Mouse (Mus musculus) midbrain, embryonic 11.5 days (tissue): ENCODE results near the gene Pi4kb. TPM values are rescaled to one million over a fixed set of nuclear protein-coding genes. Genes with fewer than 3 reads are reported as not detected.
"Not testable (repeated sequence)": the region's sequence is repeated elsewhere in the genome, so short reads cannot be mapped to it uniquely, and the experiment has no call there.

Experiments
- ATAC-seq: fragments of 200-750 bp; cut with Nextera tagmentation; 2 replicates; pipeline ENCODE4 v1.8.0; 2017; ENCODE audit warnings: moderate TSS enrichment, moderate library complexity; ENCODE audit not compliant: low FRiP score
- DNase-seq: peaks from one replicate; pipeline ENCODE4 v3.0.0; 2015; ENCODE audit warnings: low spot score; ENCODE audit errors: missing footprints
- H3K27ac ChIP-seq: fragments of 300-500 bp; sonication (generic); 2 replicates; pipeline ENCODE4 v1.5.1; 2014; ENCODE audit warnings: low read depth, low read length
- H3K27me3 ChIP-seq: fragments of 300-500 bp; sonication (generic); 2 replicates; pipeline ENCODE4 v1.6.1; 2014; ENCODE audit warnings: mild to moderate bottlenecking, low read length, moderate library complexity, mixed read lengths; ENCODE audit not compliant: control insufficient read depth, insufficient read depth
- H3K36me3 ChIP-seq: fragments of 300-500 bp; sonication (generic); 2 replicates; pipeline ENCODE4 v1.6.1; 2014; ENCODE audit warnings: mild to moderate bottlenecking, low read length, moderate library complexity, mixed read lengths; ENCODE audit not compliant: control insufficient read depth, insufficient read depth
- H3K4me1 ChIP-seq: fragments of 300-500 bp; sonication (generic); 2 replicates; pipeline ENCODE4 v1.6.1; 2014; ENCODE audit warnings: low read length; ENCODE audit not compliant: control insufficient read depth, insufficient read depth
- H3K4me2 ChIP-seq: fragments of 300-500 bp; sonication (generic); 2 replicates; pipeline ENCODE4 v1.6.1; 2014; ENCODE audit warnings: mild to moderate bottlenecking, moderate library complexity
- H3K4me3 ChIP-seq: fragments of 300-500 bp; sonication (generic); 2 replicates; pipeline ENCODE4 v1.5.1; 2014; ENCODE audit warnings: low read depth, low read length
- H3K9ac ChIP-seq: fragments of 300-500 bp; sonication (generic); 2 replicates; pipeline ENCODE4 v1.6.1; 2014; ENCODE audit warnings: low read length
- H3K9me3 ChIP-seq: fragments of 300-500 bp; sonication (generic); 2 replicates; pipeline ENCODE4 v1.6.1; 2016; ENCODE audit warnings: low read length; ENCODE audit not compliant: control insufficient read depth
- whole genome bisulfite sequencing: fragments of 180-500 bp; shearing (Covaris S2); extraction: QIAGEN DNeasy Blood & Tissue Kit; methylation state at CpG from one replicate; pipeline ENCODE4 v1.1.7; 2014; 5-methylcytosine and 5-hydroxymethylcytosine counted together
- polyA plus RNA-seq: library from polyadenylated mRNA; unstranded; fragments of >200 nt; fragmentation: Nextera tagmentation; extraction: Ambion mirVana; gene quantifications from 2 replicates; pipeline ENCODE4 v1.2.1, GENCODE M21; 2014

Gene Pi4kb
- 20.2 and 21.2 TPM in 2 replicates for polyA plus RNA-seq

GRCm38 (mm10) chr3:94974528-94975422 is at the start of gene Pi4kb:
TSS of gene Pi4kb (plus strand) at chr3:94974731.
- H3K4me3 ChIP-seq: peak within 1 kb of the TSS; percentile 70
- H3K9ac ChIP-seq: peak within 1 kb of the TSS; percentile 75
- ATAC-seq (peak; percentile 93), DNase-seq (peak; percentile 100)
- peaks cover 11% of the 10 kb centered on the region for H3K4me1 ChIP-seq
- no peaks in the 10 kb centered on the region for H3K27me3 ChIP-seq
- no peaks in the 10 kb centered on the region for H3K36me3 ChIP-seq
- H3K9me3 ChIP-seq: no peaks in the 10 kb centered on the region
- H3K4me2 ChIP-seq: peak within 1 kb of the TSS; percentile 66
- 0% methylated on average over 56 of the region's 57 CpGs for WGBS
- peak within 1 kb of the TSS; percentile 74 for H3K27ac ChIP-seq

- H3K27ac ChIP-seq, H3K27me3 ChIP-seq, H3K4me1 ChIP-seq, H3K9ac ChIP-seq, H3K9me3 ChIP-seq, H3K4me3 ChIP-seq, DNase-seq, H3K4me2 ChIP-seq, H3K36me3 ChIP-seq, ATAC-seq: not testable (repeated sequence)
- 48% methylated on average over 4 of the region's 4 CpGs for WGBS
Observed at GRCm38 (mm10) chr3:94926301-94926736, 48.2 kb upstream of the Pi4kb start.

- not testable (repeated sequence) for H3K27ac ChIP-seq, H3K4me1 ChIP-seq, H3K27me3 ChIP-seq, H3K4me3 ChIP-seq, H3K9me3 ChIP-seq, H3K9ac ChIP-seq, H3K36me3 ChIP-seq, H3K4me2 ChIP-seq, ATAC-seq, DNase-seq
- 82% methylated on average over 4 of the region's 4 CpGs for WGBS
Observed at GRCm38 (mm10) chr3:94928979-94929378, 45.6 kb upstream of the Pi4kb start.

- not testable (repeated sequence) for H3K36me3 ChIP-seq, H3K4me2 ChIP-seq, H3K9ac ChIP-seq, H3K27ac ChIP-seq, H3K4me3 ChIP-seq, H3K9me3 ChIP-seq, H3K4me1 ChIP-seq, H3K27me3 ChIP-seq, ATAC-seq
- peak; percentile 72 for DNase-seq
- WGBS: 49% methylated on average over 7 of the region's 7 CpGs
Observed at GRCm38 (mm10) chr3:94930386-94931266, 43.9 kb upstream of the Pi4kb start.

- H3K9ac ChIP-seq, H3K27me3 ChIP-seq, H3K27ac ChIP-seq, H3K36me3 ChIP-seq, H3K4me1 ChIP-seq, H3K4me3 ChIP-seq, ATAC-seq, H3K9me3 ChIP-seq, H3K4me2 ChIP-seq: not testable (repeated sequence)
- peak; percentile 76 for DNase-seq
- 79% methylated on average over 10 of the region's 10 CpGs for WGBS
Observed at GRCm38 (mm10) chr3:94931427-94932082, 43.0 kb upstream of the Pi4kb start.

- H3K36me3 ChIP-seq, H3K27me3 ChIP-seq, H3K4me1 ChIP-seq, H3K9me3 ChIP-seq, H3K4me3 ChIP-seq, H3K9ac ChIP-seq, ATAC-seq, H3K4me2 ChIP-seq, H3K27ac ChIP-seq: not testable (repeated sequence)
- peak; percentile 80 for DNase-seq
- 70% methylated on average over 2 of the region's 2 CpGs for WGBS
Observed at GRCm38 (mm10) chr3:94932279-94932678, 42.3 kb upstream of the Pi4kb start.

- 42% methylated on average over 16 of the region's 16 CpGs for WGBS
- H3K9ac ChIP-seq: no peak within 1 kb of the TSS
Observed at GRCm38 (mm10) chr3:94932809-94933564, 41.5 kb upstream of the Pi4kb start, which contains the start of gene Selenbp1. TSS of gene Selenbp1 (plus strand) at chr3:94933056.

GRCm38 (mm10) chr3:94933604-94934003 is 40.9 kb upstream of the Pi4kb start:
- ATAC-seq, H3K4me2 ChIP-seq, H3K9me3 ChIP-seq, H3K4me1 ChIP-seq, H3K36me3 ChIP-seq, H3K4me3 ChIP-seq, H3K27ac ChIP-seq, H3K9ac ChIP-seq, H3K27me3 ChIP-seq: not testable (repeated sequence)
- DNase-seq: peak; percentile 26
- WGBS: no CpG with 5 or more reads among the region's 2 CpGs

More at GRCm38 (mm10) chr3:94932809-94933564, 41.5 kb upstream of the Pi4kb start, which contains the start of gene Selenbp1:
- no peak within 1 kb of the TSS for H3K27ac ChIP-seq
- no peaks in the 10 kb centered on the region for H3K36me3 ChIP-seq
- H3K4me1 ChIP-seq: peaks cover 7% of the 10 kb centered on the region; the same call in 1 of the 2 replicates
- H3K4me2 ChIP-seq: peak within 1 kb of the TSS; percentile 21
- ATAC-seq (peak; percentile 65), DNase-seq (peak; percentile 90)
- H3K27me3 ChIP-seq: no peaks in the 10 kb centered on the region
- H3K9me3 ChIP-seq: no peaks in the 10 kb centered on the region
- H3K4me3 ChIP-seq: no peak within 1 kb of the TSS
